Mouse (Mus musculus) left cerebral cortex, adult 2 months (tissue): ENCODE data around the gene Cnr2. TPM values are rescaled to one million over a fixed set of nuclear protein-coding genes. Genes with fewer than 3 reads are reported as not detected.

Source experiments
- DNase-seq, 2 experiments: peaks; one replicate each; pipeline ENCODE4 v3.0.0; 2021 to 2022; ENCODE audit warnings: low spot score in 2 of 2, mixed read lengths in 1 of 2; ENCODE audit errors: extremely low spot score in 1 of 2
- H3K27ac ChIP-seq: fragments of 200-600 bp; 2 replicates; pipeline ENCODE4 v1.8.1; 2022
- H3K4me3 ChIP-seq: fragments of 200-600 bp; 2 replicates; pipeline ENCODE4 v1.8.1; 2022
- CTCF ChIP-seq: fragments of 200-600 bp; IDR thresholded peaks from 2 replicates; pipeline ENCODE4 v1.8.1; 2022; ENCODE audit warnings: antibody characterized with exemption, mild to moderate bottlenecking, moderate library complexity
- intact Hi-C: fragments of 180-260 bp; cut with DNase I; formaldehyde crosslinking; loops from one replicate; pipeline ENCODE4 v1.15.1; 2025
- total RNA-seq, 2 experiments: library from RNA; stranded (reverse); gene quantifications; 2 replicates each; pipeline ENCODE4 v1.2.3; 2021

Cnr2 gene
- total RNA-seq, 2 experiments from 2014 or later: 0.11 TPM; not detected in 1

- Histone ChIP-seq H3K27ac (peak overlapping the region; percentile 81), H3K4me3 (peak overlapping the region; percentile 91)
- DNase-seq: no peak
- intact Hi-C loops: loop anchor here (2.0 kb wide), 1 partner anchor 26 kb away; the partner anchor contains the start of gene Fuca1
- TF ChIP-seq CTCF: no peak
Observed at GRCm38 (mm10) chr4:135946659-135947301, 51.6 kb downstream of the Cnr2 start.

GRCm38 (mm10) chr4:135948142-135948541 is 52.9 kb downstream of the Cnr2 start:
- TF ChIP-seq CTCF: no peak
- Histone ChIP-seq H3K4me3 (no peak overlapping the region), H3K27ac (no peak overlapping the region)
- no peak for DNase-seq
- intact Hi-C loops: no loop called here

GRCm38 (mm10) chr4:135949475-135949874 is 54.3 kb downstream of the Cnr2 start:
- Histone ChIP-seq H3K4me3 (no peak overlapping the region), H3K27ac (peak overlapping the region; percentile 62; the same call in 1 of the 2 replicates)
- no peak for DNase-seq
- intact Hi-C loops: no loop called here
- no peak for TF ChIP-seq CTCF

DNA sequence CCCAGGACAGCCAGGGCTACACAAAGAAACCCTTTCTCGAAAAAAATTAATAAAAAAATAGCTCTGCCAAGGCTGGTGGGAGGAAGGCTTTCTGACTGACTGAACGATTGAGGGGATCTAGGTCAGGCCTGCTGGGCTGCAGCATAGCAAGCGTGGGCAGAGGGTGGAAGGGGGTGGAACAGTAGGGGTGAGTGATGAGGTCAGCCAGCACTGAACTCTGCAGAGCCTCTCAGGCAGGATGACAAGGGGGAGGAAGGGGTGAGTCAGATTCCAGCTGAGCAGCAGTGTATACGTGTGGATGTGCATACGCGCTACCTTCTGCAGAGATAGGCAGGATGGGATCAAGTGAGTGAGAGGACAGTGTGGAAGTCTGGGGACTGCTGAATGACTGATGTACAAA is 54.7 kb downstream of the Cnr2 start:
- Histone ChIP-seq H3K27ac (peak overlapping the region; percentile 62), H3K4me3 (no peak overlapping the region)
- intact Hi-C loops: no loop called here

DNA sequence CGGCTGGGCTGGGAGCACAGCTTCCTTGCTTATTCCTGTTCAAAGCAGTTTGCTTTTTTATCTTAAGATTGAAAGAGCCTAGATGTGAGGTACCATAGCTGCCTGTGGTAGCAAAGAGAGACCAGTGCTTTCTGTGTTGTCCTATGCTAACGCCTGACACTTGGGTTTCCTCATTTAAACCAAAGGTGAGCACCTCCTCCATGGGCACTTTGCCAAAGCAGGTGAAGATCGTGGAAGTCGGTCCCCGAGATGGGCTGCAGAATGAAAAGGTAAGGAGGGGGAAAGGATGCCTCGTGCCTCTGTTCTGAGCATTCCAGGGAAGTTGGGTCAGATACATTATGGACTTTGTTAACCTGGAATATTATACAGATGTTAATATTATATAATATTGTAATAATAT is 55.2 kb downstream of the Cnr2 start:
- no peak for DNase-seq
- no peak overlapping the region; the same call in none of the 2 replicates for H3K27ac ChIP-seq
- TF ChIP-seq CTCF: no peak
- intact Hi-C loops: no loop called here
- H3K4me3 ChIP-seq: no peak overlapping the region

More for the DNA sequence above, 54.7 kb downstream of the Cnr2 start:
- DNase-seq: no peak
- no peak for TF ChIP-seq CTCF

- no peak for DNase-seq
- TF ChIP-seq CTCF: peak; percentile 34
- no peak overlapping the region for H3K4me3 ChIP-seq
- intact Hi-C loops: no loop called here
- H3K27ac ChIP-seq: no peak overlapping the region
Observed at GRCm38 (mm10) chr4:135951505-135951904, 56.3 kb downstream of the Cnr2 start.

DNA sequence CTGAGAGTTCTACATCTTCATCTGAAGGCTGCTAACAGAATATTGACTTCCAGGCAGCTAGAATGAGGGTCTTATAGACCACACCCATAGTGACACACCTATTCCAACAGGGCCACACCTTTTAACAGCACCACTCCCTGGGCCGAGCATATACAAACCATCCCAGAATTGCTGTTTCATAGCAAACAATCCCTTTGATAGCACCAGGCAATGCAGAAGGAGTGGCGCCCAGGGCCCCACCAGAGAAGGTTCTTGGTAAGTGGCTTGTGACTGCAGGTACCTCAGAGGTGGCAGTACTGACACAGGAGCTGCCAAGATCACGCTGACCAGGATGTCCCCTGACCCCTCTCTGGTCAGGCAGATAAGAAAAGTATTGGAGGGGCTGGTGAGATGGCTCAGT is 58.0 kb downstream of the Cnr2 start:
- no peak for DNase-seq
- H3K27ac ChIP-seq: no peak overlapping the region
- no peak overlapping the region for H3K4me3 ChIP-seq
- no peak for TF ChIP-seq CTCF
- intact Hi-C loops: no loop called here

GRCm38 (mm10) chr4:135954241-135954640 is 59.0 kb downstream of the Cnr2 start:
- intact Hi-C loops: no loop called here
- H3K27ac ChIP-seq: no peak overlapping the region
- peak; percentile 61 to 79 for DNase-seq
- H3K4me3 ChIP-seq: no peak overlapping the region
- peak; percentile 87 for TF ChIP-seq CTCF

- intact Hi-C loops: no loop called here
- H3K4me3 ChIP-seq: no peak overlapping the region
- DNase-seq: no peak
- no peak overlapping the region for H3K27ac ChIP-seq
- no peak for TF ChIP-seq CTCF
Observed at GRCm38 (mm10) chr4:135955886-135956285, 60.7 kb downstream of the Cnr2 start.

DNA sequence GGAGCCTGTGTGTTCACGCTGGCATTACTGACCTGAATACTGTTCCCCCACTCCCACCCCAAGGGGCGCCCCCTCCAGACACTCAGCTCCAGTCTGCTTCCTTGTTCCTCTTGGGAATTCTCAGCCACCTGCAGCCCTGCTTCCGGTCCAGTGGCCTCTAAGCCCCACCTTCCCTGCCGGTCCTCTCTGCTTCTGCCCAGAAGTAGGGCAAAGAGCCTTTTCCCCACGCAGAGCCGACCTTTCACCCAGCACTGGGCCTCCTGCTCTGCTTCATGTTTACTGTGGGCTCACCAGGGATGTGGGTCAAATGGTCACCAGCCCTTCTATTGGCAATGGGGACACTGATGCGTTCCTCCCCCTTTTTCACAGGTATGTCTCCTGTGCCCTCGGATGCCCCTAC is 63.2 kb downstream of the Cnr2 start:
- no peak overlapping the region for H3K4me3 ChIP-seq
- no peak overlapping the region for H3K27ac ChIP-seq
- intact Hi-C loops: no loop called here
- no peak for DNase-seq
- TF ChIP-seq CTCF: no peak

DNA sequence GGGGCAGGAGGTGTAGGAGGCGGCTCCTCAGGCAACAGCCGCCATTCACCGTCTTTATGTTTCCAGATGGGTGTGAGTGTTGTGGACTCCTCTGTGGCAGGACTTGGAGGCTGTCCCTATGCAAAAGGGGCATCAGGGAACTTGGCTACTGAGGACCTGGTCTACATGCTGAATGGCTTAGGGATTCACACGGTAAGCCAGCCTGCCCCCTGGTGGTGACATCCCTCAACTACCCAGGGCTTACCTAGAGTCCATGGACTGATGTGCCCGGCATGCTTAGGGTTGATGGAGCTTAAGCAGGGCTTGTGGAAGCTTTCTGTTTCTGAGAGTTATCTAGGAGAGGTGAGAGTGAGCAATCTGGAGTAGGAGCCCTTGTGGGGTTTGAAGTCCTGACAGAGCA is 65.5 kb downstream of the Cnr2 start:
- intact Hi-C loops: loop anchor here (1.0 kb wide), 1 partner anchor 70 kb away; no protein-coding TSS in a partner anchor

DNA sequence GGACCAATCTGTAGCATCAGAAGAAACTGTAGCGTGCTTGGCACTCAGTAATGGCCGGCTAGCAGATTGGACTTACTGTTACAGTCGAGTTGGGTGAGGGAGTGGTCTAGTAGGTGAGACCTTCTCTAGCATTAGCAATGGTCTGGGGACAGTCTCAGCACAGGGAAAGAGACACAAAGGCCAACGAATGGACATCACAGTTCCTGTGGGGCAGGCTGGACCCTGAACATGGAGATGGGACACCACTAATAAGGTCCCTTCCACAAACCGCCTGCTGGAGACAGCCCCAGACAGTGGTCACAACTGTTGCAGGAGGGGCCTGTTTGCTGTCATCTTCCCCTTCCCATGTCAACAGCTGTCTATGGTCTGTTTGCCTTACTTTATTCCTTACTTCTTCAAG is 66.5 kb downstream of the Cnr2 start:
- Histone ChIP-seq H3K27ac (no peak overlapping the region), H3K4me3 (no peak overlapping the region)
- DNase-seq: no peak
- no peak for TF ChIP-seq CTCF
- intact Hi-C loops: no loop called here

More for the DNA sequence above, 65.5 kb downstream of the Cnr2 start:
- no peak overlapping the region for H3K4me3 ChIP-seq
- no peak overlapping the region for H3K27ac ChIP-seq
- TF ChIP-seq CTCF: peak; percentile 82
- peak; percentile 73 to 79 for DNase-seq

- TF ChIP-seq CTCF: no peak
- intact Hi-C loops: no loop called here
- Histone ChIP-seq H3K4me3 (no peak overlapping the region), H3K27ac (no peak overlapping the region; the same call in 1 of the 2 replicates)
- no peak for DNase-seq
Observed at GRCm38 (mm10) chr4:135962198-135962597, 67.0 kb downstream of the Cnr2 start.
